Mouse (Mus musculus): Measurements from ENCODE around the gene Hhat.

Hhat gene

DNA sequence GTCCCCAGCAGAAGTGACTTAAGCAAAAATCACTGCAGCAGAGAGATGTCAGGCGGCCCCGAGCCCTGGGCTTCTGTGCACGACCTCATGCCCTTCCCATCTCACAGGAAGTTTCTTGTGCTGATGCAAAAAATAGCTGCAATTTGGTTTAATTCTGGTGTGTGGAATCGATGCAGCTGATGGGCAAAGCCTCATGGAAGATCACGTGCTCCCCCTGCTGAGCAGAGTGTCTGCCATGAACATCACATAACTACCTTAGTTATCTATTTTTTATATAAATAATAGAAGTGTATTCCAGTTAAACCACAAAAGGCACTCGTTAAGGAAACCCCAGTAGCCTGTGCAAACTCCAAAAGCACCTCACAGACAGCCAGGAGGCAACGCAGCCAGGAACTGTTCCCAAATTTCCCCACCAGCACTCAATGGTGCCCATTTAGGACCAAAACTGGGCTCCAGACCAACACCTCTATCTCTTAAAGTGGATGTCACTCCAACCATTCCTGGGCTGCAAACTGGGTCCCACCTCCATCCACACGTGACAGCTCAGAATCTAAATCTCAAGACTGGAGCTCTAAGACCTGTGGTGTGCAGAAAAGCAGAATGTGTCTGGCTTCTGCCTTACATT is 118.9 kb downstream of the Hhat start:
- DNase-seq (ENCODE audit: low read depth): no peak

DNA sequence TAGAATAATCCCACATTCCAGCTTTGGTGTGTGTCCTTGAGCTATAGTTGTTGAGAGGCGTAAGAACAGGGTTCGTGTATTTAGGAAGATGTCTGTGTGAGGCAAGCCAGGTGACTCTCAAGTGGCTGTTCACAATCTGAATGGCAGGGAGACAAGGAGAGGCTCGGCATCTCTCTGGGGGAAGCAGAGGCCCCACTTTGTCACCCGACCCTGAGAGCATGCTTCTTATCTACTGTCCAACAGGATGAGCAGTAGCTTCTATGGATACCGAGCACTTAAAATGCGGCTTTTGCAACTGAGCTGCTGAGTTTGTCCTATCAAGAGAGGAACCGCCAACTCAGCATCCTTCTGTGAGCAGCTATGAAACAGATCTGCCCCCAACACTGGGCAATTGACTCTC is 120.4 kb downstream of the Hhat start:
- no peak for DNase-seq (ENCODE audit: low read depth)

DNA sequence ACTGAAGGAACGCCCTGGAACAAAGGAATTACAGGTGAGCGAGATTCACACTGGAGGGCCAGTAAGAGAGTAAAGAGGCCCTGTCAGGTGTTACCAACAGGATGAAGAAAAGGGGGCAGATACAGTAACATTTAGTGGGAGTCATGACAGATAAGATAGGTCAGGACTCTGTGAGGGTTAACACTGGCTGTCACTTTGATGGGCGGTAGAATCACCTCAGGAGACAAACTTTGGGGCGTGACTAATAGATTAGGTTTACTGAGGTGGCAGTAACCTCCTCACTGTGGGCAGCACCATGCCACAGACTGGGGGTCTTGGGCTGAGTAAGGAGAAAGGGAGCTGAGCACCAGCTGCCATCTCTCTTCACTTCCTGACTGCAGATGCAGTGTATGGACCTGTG is 121.0 kb downstream of the Hhat start:
- no peak for DNase-seq (ENCODE audit: low read depth)

DNA sequence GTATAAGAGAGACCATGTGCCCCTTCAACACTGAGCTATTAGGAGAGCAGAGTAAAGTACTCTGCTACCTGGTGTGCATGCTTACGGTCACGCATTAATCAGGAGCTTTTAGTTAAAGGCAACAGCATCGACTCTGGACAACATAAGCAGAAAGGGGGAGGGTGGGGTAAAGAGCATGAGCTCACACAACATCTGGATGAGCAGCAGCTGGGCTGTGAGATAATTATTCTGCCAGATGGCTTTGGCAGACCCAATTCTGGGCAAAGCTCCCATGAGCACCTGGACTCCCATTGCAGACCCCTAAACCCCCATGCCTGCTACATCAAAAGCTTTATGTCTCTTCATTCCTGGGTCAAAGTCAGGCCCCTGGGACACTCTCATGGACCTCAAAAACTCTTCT is 121.8 kb downstream of the Hhat start:
- DNase-seq (ENCODE audit: low read depth): no peak

DNA sequence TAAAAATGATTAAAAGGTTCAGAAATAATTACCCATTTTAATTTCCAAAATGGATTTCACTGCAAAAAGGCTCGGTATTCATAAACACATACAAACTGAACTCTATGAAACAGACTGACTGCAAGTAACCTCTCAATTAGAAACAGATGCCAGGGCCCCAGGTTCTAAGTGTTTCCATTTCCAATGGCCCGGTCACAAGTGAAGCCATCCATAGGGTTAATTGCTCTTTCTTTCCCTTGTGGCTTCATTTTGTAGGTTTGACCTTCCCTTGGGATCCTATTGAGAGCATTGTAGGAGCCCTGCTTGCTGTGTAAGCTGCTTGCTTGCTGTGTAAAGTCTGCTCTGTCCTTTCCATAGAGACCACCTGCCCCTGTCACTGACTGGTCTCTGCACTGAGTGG is 123.7 kb downstream of the Hhat start:
- no peak for DNase-seq (ENCODE audit: low read depth)

DNA sequence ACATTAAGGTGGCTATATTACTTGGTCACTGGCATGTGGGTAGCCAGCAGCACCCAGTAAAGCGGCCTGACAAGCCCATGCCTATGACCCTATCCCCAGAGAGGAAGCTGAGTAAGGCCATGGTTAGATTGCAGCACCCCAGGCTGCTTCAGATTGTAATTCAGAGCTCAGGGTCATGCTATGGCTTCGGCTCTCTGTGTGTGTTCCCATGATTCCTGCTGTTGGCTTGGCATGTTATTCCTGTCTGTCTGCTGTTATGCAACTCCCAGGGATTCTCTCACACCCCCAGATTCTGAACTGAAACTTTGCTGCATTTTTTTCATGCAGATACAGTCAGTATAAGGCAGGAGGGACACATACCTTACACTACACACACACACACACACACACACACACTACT is 128.9 kb downstream of the Hhat start:
- DNase-seq (ENCODE audit: low read depth): no peak

DNA sequence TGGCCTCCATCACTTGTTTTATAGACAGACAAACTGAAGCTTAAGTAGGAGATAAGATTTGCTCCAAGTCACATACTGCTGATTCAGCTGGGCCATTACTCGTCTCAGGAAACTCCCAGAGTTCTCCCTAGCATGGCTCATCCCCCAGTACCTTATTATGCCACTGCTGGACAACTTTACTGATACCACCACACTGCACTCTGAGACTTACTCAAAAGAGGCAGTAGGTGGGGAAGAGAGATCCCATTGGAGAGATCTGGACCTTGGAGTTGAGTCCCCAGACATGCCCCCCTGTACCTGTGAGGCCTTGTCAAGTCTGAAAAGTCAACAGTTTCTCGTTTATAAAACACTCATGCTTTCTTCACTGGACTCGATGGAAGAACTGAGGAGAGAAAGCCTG is 131.8 kb downstream of the Hhat start:
- no peak for DNase-seq (ENCODE audit: low read depth)

DNA sequence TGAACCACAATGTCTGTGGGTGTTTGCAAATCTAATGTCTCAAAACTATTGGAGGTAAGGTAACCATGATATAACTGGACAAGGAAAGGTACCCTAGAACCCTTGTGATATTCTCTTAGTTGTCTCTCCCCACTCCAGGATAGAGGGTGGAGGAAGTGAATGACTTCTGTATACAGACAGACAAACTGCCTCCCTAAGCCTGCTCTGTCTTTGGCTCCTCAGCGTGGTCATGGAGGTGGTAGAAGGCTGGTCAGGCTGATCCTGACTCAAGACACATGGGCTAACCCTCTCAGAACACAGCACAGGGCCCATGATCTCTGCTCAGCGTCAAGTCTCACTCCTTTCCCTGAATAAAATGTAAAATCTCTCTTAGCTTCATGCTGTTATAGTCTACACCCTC is 149.2 kb downstream of the Hhat start:
- DNase-seq (ENCODE audit: low read depth): no peak

DNA sequence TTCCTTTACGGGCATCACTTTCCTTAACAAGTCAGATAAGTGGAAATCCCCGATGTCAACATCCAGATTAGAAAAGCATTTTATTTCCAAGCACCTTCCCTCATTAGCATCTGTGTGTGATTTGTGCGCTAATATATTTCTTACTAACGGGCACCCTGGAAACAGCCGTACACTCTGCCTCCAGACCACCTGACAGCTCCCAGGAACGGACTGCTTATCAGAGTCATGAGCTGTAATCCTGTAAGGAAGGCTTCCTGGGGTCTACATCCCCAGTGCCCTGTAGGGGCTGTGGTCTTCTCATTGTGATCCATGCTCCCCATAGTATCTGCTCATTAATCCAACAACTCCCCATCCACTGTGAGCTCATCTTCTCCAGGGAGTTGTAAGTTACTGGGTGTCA is 157.8 kb downstream of the Hhat start:
- no peak for DNase-seq (ENCODE audit: low read depth)

DNA sequence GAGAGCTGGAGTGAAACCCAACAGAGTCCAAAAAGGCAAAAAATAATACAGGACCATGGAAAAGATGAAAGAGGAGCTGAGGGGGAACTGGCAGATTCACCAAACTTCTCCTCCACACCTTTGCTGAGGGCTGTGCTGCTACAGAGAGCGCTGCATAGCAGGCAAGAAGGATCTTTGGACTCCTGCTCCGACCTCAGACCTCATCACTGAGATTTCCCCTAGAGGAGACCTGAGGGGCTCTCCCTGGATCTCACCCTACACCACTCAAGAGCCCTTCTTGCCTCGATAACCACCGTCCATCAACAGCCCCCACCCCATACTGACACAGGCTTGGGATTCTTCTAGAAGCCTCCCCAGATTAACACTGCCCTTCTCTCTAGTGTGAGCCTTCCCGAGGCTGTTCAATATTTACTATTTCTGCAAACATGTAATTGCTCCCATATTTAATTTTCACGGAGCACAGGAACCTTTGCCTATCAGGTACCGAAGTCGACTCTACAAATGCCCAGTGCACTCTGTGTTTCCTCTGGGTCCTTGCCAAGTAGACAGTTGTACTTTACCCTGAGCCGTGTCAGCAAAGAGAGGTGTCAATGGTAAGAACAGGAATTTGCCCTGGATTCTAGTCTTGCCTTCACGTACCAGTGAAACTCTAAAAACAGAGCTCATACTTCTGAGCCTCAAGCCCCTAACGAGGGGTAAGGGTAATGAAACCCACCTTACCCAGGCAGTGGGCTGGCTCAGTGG is 158.9 kb downstream of the Hhat start:
- no peak for DNase-seq (ENCODE audit: low read depth)

DNA sequence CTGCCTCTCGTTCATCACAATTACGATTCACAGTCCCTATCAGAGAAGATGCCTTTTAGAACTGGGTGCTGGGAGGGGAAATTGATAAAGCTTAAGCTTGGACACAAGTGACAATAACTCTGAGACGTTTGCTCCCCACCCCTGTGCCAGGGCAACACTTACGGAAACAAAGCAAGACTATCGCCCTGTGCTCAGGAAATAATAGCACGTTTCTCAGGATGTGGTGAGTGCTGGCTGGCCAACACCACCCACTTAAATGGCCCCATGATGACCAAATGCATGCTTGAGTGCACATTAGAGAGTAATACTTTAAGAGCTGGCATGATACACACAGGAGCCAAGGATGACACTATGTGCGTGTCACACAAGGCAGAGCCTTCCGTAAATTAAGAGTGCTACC is 164.1 kb downstream of the Hhat start:
- no peak for DNase-seq (ENCODE audit: low read depth)

DNA sequence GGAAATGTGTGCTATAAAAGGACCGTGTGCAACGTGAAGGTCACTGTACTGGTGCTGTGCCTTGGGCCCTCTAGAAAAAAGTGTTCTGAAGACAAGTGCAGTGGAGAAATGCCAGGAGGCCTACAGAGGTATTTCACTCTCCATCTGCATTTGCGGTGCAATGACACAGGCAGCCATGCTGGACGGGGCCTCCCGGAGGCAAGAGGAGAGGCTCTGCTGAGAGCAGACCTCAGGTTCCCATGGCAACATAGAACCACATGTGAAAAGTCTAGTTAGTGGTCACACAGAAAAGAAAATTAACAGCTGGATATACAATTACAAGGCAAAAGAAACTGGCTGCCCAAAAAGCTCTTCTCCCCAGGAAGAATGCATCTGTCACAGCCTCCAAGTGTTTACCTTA is 166.6 kb downstream of the Hhat start:
- DNase-seq (ENCODE audit: low read depth): no peak

DNA sequence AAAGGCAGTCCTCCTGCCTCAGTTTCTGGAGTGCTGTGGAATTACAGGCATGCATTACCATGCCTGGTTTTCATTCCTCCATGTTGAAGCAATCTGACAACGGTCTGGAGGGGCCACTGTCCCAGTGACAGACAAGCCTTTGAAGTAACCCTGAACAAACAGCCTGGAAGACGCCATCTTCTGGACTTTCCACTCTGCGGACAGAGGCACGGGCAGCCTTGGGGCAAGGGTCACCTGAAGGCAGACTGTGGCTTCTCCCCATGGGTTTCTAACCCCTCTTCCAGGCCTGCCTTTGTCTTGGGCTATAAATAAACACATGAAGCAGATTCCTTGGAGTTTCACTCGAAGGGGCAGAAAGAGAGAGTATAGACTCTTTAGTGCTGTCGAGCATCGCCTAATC is 167.5 kb downstream of the Hhat start:
- DNase-seq (ENCODE audit: low read depth): no peak

DNA sequence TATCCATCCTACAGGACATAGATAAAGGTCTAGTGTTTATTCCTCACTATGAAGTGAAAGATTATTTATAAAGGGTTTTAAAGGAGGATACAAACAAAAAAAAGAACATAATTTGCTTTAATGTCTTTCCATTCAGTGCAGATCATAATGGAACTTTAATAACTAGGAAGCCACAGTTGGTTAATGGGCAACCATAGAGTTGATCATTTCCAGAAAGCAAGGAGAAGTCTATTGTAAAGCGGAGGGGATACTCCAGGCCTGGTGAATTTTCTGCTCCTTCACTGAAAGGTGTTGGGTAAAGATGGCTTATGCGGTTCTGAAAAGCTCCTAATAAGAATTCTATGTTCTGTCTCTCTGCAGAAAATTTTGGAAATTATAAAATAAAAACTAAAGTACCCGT is 169.8 kb downstream of the Hhat start:
- no peak for DNase-seq (ENCODE audit: low read depth)

DNA sequence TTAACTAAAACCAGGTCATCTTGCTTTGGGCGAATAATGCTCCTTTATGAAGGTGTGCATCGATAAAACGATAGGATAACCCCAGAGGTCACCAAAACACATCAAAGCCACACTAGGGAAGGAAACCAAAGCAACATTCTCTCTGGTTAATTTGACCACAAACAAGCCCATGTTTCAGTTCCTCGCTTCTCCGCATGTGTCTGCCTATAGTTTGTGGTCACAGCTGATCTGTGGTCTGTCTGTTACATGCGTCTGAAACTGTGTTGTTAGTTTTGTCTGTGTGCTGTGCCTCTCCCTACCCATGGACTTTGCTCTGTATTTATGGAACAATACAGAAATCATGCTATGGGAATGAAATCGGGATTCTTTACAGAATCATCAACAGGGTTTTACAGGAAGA is 171.3 kb downstream of the Hhat start:
- DNase-seq (ENCODE audit: low read depth): no peak

DNA sequence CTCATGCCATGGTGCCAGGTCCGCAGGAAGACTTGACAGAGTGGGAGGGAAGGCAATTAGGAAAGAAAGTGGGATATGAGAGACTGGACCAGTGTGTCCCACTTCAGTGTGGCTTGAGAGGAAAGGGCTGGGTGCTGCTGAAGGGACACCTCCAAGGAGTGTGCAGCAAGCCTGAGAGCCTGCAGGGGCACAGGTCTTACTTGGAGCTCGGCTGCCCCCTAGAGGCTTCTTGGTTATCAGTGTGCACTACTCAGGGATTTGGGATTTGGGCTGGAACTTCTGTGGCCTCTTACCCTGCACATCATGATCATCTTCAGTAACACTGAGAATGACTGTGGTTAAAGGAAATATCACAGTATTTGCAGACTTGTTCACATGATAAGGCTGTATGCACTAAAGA is 172.6 kb downstream of the Hhat start:
- peak; percentile 49 for DNase-seq (ENCODE audit: low read depth)

DNA sequence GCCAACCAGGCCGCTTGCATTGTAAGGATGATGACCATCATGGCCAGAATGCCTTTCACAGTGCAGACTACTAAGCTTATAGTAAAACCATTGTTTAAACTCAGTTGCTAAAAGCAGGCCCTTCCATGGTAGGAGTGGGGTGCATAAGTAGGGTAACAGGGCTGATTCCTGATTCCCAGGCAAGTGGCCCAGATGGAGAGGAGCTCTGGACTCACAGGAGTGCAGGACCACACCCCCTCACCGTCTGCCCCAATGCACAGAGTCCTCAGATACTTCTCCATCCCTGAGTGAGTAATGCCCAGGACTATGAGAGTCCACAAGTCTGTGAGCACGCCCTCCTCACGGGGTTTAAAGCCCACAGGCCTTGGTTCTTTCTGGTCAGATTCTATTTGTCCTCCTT is 175.6 kb downstream of the Hhat start:
- no peak for DNase-seq (ENCODE audit: low read depth)

DNA sequence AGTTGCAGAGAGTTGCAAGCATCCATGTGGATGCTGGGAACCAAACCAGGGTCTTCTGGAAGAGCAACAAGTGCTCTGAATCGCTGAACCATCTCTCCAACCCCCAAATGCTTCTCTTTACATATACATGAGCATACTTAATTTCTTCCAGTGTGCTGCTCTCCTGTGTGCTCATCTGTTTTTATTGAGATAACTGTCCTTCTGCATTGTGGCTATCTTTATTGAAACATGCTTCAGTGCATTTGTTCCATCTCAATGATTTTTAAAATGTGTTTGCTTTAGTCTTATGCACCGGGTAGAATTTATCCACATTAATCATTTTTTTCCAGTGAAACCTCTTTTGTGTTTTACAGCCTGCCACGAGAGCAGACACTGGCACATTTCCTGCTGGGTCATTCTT is 177.5 kb downstream of the Hhat start:
- no peak for DNase-seq (ENCODE audit: low read depth)

DNA sequence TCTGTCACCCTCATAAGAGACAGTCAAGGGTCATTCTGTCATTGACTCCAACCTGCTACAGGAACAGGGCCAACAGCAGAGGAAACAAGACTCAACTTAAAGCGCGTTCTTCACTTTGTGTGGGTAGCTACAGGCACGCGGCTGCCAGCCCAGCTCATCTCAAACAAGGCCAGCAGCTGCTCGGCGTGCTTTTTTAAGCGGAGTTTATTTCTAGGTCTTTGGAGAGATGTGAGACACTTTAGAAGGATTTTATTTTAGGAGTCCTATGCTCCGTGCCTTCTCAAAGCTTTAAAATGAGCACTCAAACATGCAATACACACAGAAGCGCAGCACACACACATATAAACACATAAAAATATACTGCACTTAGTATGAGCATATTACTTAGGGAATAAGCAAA is 183.6 kb downstream of the Hhat start:
- no peak for DNase-seq (ENCODE audit: low read depth)

DNA sequence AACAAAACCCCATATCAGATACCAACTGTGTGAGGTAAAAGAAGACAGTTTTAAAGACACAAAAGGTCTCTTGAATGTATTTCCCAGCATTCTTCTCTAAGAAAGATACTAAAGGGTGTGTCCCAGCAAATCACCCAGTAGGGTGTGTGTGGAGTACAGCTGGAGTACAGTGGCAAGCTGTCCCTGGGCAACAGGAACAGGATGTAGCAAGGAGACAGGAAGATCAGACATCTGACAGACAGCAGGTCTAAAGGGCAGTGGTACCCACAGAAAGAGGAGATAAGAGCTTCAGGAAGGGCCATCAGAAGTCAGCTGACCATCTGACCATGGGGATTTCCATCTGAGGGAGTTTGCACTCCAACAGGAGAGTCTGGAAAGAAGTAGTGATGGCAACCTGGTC is 185.7 kb downstream of the Hhat start:
- DNase-seq (ENCODE audit: low read depth): no peak

DNA sequence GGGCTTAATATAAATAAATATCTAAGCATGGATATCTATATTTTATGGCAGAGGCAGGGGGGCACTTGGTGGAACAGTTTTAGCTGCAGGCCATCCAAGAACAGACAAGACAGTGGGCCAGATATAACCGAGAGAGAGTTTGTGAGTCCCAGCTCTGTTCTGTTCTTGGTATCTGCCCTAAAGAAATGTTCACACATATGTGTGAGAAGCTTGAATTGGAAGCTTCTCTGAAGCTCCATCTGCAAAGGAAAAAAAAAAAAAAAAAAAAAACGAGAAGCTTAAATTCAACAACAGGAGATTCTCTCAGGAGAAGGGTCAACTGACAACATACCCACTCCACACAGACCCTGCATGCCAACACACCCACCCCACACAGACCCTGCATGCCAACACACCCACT is 188.1 kb downstream of the Hhat start:
- no peak for DNase-seq (ENCODE audit: low read depth)

DNA sequence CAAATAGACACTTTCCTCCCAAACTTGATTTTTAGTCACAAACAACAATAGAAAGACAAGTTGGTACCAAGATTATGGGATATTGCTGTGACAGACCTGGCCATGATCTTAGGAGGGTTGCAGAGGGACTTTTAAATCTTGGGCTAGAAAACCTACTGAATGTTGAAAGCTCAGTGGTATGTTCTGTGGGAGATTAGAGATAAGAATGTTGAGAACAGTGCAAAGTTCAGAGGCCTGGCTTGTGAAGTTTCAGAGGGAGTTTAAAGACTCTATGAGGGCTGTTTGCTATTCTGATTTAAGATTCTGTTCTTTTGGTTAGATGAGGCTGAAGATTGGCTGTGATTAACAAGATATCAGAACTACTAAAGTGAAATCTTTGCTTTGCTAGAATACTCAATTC is 206.3 kb downstream of the Hhat start:
- no peak for DNase-seq (ENCODE audit: low read depth)

DNA sequence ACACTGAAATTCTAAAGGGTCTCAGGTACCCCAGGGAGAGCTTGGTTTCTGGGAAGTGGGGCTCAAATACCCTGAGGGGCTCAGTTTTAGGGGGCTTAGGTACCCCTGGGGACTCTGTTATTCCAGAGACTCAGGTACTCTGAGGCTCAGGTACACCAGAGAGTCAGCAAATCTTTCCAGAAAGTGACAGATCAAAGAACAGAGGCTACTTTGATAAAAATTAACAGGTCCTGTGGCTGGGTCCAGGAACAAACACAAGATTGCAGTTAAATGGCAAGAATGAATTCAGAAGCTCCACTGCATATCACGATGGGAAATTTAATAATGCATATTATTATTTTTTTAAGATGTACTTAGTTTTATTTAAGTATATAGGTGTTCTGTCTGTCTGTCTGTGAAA is 211.7 kb downstream of the Hhat start:
- DNase-seq (ENCODE audit: low read depth): no peak

DNA sequence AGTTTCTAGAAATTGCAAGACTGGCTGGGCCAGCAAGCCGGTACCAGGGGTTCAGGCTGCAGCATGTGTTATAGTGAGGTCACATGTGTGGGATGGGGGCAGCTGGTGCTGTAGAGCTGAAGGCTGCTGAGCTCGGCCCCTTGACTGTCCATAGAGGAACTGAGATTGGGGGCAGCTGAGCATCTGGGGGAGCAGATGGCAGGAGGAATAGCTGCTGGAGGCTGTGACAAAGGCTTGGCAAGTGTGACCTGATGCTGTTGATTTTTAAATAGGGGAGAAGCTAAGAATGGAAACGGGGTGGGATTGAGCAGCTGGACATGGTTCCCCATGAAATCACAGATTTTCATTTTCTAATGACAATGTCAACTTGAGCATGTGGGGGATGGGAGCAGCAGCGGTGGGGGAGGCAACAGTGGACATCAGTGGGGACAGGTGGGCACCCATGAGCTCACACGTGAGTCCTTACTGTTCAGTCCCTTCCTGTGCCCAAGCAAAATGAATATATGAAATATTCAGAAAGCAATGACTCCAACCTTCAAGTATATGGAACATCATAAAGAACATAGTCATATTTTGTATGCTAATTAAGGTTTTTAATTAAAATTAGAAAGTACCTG is 212.9 kb downstream of the Hhat start:
- no peak for DNase-seq (ENCODE audit: low read depth)
